Comparison of ENCODE assay signal across 8 mouse cellular contexts in the genomic region with DNA sequence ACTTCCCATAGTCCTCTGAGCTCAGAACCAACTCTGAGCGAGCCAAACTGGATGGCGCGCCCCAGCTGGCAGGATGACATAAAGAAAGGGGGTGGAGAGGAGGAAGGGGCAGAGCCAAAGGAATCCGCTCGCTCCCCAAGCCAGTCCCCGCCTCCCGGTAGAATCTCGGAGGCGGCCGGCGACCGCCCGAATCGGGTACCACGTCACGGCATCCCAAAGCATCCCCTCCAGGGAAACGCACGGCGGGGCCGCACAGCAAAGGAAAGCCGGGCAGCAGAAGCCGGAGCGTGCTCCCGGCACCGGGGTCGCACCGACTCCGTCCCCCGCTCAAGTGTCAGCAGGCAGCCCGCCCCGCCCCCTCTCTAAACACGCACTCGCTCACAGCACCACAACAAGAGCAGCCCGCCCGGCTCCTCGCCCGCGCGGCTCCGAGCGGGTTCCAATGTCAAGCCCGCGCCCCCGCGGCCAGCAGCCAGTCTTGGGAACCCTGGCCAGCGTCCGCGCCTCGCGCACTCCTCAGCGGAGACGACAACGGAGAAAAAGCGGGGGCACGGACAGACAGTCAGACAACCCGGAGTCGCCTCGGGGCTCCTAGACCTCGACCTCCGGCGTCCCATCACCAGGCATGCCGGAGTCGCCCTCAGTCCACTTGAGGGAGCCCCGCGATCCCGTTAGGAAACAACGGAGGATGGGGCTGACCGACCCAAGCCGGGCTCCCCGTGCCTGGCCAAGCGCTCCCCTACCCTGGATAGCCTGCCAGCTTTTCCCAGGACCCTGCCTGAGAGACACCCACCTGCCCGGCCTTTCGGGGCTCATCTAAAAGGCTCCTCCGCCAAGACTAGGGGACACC. TPM values are rescaled to one million over a fixed set of nuclear protein-coding genes. Genes with fewer than 3 reads are reported as not detected.
DNase-seq lines count a peak whose midpoint lies in the region; ATAC-seq and TF ChIP-seq lines count a peak whose summit lies in the region.

No protein-coding gene starts in this region.

- H3K9me3 ChIP-seq in hindbrain, embryonic 12.5 days (replicated peaks) = no peaks in the 10 kb centered on the region

- peak; percentile 51 for TF ChIP-seq CTCF in Patski (IDR thresholded peaks at IDR 0.05)

- WGBS in hindbrain, embryonic 12.5 days = under 1% methylated on average over 74 of the region's 74 CpGs

- ATAC-seq in Patski = peak; percentile 66
- peak; percentile 85 for ATAC-seq in hindbrain, embryonic 12.5 days (ENCODE audit: low FRiP score)

- H3K4me1 ChIP-seq in hindbrain, embryonic 12.5 days = peaks cover 26% of the 10 kb centered on the region

- peaks cover 21% of the 10 kb centered on the region for H3K36me3 ChIP-seq in hindbrain, embryonic 12.5 days

- POLR2A ChIA-PET in Patski (lab: Charles Lee) = interaction anchor here (0.9 kb wide), 1 partner anchor 46 kb away, joined by 3 read pairs; no protein-coding TSS in a partner anchor

- peak overlapping the region; percentile 98 for H3K27ac ChIP-seq in hindbrain, embryonic 12.5 days

- H3K4me3 ChIP-seq in hindbrain, embryonic 12.5 days = peak overlapping the region; percentile 94

- peak overlapping the region; percentile 90 for H3K9ac ChIP-seq in hindbrain, embryonic 12.5 days

- in situ Hi-C loops in Patski (cut with MboI; ENCODE audit: low pct_unique_long_range_greater_than_20kb) = no loop called here

- no peaks in the 10 kb centered on the region for H3K27me3 ChIP-seq in Patski
- no peaks in the 10 kb centered on the region for H3K27me3 ChIP-seq in hindbrain, embryonic 12.5 days

- H3K4me2 ChIP-seq in hindbrain, embryonic 12.5 days (replicated peaks) = peak overlapping the region; percentile 80

- CTCF ChIA-PET in Patski (lab: Charles Lee) = interaction anchor here (1.1 kb wide), 1 partner anchor 41 kb away, joined by 3 read pairs; no protein-coding TSS in a partner anchor

- no peak for DNase-seq in Patski (ENCODE audit: low read depth, low spot score)
- DNase-seq in cerebellum, postnatal 10 days = peak; percentile 90 to 92
- DNase-seq in frontal cortex, postnatal 10 days (ENCODE audit: low spot score in 2 of 2) = peak; percentile 82 to 84
- DNase-seq in layer of hippocampus, postnatal 14 days (ENCODE audit: low spot score in 2 of 2) = peak; percentile 78 to 83
- peak; percentile 94 for DNase-seq in lung, postnatal 10 days
- DNase-seq in ovary, postnatal 14 days (ENCODE audit: low spot score) = peak; percentile 67
- peak; percentile 77 for DNase-seq in thymus, postnatal 14 days

RNA-seq across cellular contexts. Expression of gene Emsy, which starts 0.7 kb away (rescaled TPM):
- 30.3 TPM for polyA plus RNA-seq in Patski (2021)
- 41.9 and 45.0 TPM in 2 replicates for polyA plus RNA-seq in hindbrain, embryonic 12.5 days (2016; fragmentation: Nextera tagmentation; extraction: Ambion mirVana)
- 10 to 100 TPM; 60.9 to 63.1 TPM for total RNA-seq in layer of hippocampus, postnatal 14 days (2021)

RNA-seq across cellular contexts. Expression of gene Thap12, which starts 47.0 kb away (rescaled TPM):
- 46.9 TPM for polyA plus RNA-seq in Patski (2021)
- 73.1 and 78.2 TPM in 2 replicates for polyA plus RNA-seq in hindbrain, embryonic 12.5 days (2016; fragmentation: Nextera tagmentation; extraction: Ambion mirVana)
- 10 to 100 TPM; 72.3 to 74.9 TPM for total RNA-seq in layer of hippocampus, postnatal 14 days (2021)
